Mouse (Mus musculus) E14TG2a.4 (cell line): ENCODE results near the gene Dhx37.

Experiments used
- H3K27me3 ChIP-seq: 2 replicates; pipeline ENCODE4 v1.6.1; 2014; ENCODE audit warnings: low read length, control low read depth; ENCODE audit not compliant: insufficient read depth
- H3K36me3 ChIP-seq: 2 replicates; pipeline ENCODE4 v1.6.1; 2014; ENCODE audit warnings: low read length, control low read depth; ENCODE audit not compliant: insufficient read depth
- H3K4me1 ChIP-seq: replicated peaks from 2 replicates; pipeline ENCODE4 v1.6.1; 2014; ENCODE audit warnings: low read depth, low read length, control low read depth
- H3K4me3 ChIP-seq: replicated peaks from 2 replicates; pipeline ENCODE4 v1.5.1; 2014; ENCODE audit warnings: mild to moderate bottlenecking, low read length
- H3K9me3 ChIP-seq: 2 replicates; pipeline ENCODE4 v1.6.1; 2014; ENCODE audit warnings: low read length, control low read depth
- CTCF ChIP-seq: conservative IDR thresholded peaks from 2 replicates; pipeline ENCODE4 v1.5.1; 2014; ENCODE audit warnings: low read length
- NANOG ChIP-seq: IDR thresholded peaks from 2 replicates; pipeline ENCODE4 v1.6.1; 2014; ENCODE audit warnings: borderline replicate concordance, low read length, mixed read lengths
- POU5F1 ChIP-seq: IDR thresholded peaks from 2 replicates; pipeline ENCODE4 v1.6.1; 2014; ENCODE audit warnings: low read length, borderline replicate concordance

Dhx37 gene

GRCm38 (mm10) chr5:125409348-125410090, 24.4 kb downstream of the Dhx37 start:
- Histone ChIP-seq H3K4me3 (peak overlapping the region; percentile 77), H3K27me3 (no peaks in the 10 kb centered on the region), H3K9me3 (no peaks in the 10 kb centered on the region), H3K4me1 (peaks cover 54% of the 10 kb centered on the region), H3K36me3 (peaks cover 19% of the 10 kb centered on the region)
- TF ChIP-seq CTCF (no peak), POU5F1 (no peak), NANOG (no peak)

DNA sequence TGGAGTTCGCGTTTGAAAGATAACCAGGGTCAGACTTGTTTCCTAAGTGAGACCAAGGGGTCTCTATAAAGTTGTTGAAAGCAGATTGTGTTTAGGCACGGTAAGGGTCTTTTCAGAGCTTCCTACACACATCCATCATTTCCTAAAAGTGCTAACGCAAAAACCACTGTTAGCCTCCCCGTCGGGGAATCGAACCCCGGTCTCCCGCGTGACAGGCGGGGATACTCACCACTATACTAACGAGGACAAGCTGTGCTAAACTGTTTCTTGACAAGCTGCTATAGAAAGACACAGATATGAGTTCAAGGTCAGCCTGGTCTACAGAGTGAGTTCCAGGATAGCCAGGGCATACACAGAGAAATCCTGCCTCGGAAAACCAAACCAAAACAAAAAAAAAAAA, 25.1 kb downstream of the Dhx37 start:
- Histone ChIP-seq H3K4me3 (peak overlapping the region; percentile 77), H3K36me3 (peaks cover 13% of the 10 kb centered on the region), H3K4me1 (peaks cover 58% of the 10 kb centered on the region), H3K27me3 (no peaks in the 10 kb centered on the region), H3K9me3 (no peaks in the 10 kb centered on the region)
- TF ChIP-seq CTCF (no peak), NANOG (no peak), POU5F1 (no peak)

DNA sequence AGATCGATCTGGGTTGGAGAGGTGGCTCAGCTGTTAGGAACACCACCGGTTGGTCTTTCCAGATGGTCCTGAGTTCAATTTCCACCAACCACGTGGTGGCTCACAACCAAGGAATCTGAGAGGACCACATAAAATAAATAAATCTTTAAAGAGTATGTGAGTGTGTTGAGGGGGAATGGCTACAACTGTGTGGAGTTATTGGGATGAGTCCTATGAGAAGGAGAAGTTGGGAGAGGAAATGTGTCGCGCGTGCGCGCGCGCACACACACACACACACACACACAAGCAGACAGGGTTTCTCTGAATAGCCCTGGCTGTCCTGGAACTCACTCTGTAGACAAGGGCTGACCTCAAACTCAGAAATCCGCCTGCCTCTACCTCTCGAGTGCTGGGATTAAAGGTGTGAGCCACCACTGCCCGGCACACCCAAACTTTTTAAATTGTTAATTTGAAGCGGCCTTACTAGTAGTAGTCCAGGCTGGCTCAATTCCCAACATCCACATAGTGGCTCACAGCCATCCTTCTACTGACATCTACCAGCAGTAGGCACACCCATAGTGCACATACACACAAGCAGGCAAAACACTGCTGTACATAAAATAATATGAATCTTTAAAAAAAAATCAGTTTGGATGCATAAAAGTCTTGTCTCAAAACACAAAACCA, 25.9 kb downstream of the Dhx37 start:
- Histone ChIP-seq H3K4me1 (peaks cover 66% of the 10 kb centered on the region), H3K36me3 (peaks cover 5% of the 10 kb centered on the region), H3K4me3 (peak overlapping the region; percentile 77), H3K27me3 (no peaks in the 10 kb centered on the region), H3K9me3 (no peaks in the 10 kb centered on the region)
- TF ChIP-seq POU5F1: no peak

- H3K27me3 ChIP-seq: no peaks in the 10 kb centered on the region
- H3K9me3 ChIP-seq: no peaks in the 10 kb centered on the region
- TF ChIP-seq CTCF (no peak), POU5F1 (no peak), NANOG (no peak)
- H3K4me3 ChIP-seq: peak overlapping the region; percentile 86
- H3K36me3 ChIP-seq: no peaks in the 10 kb centered on the region
- H3K4me1 ChIP-seq: peaks cover 74% of the 10 kb centered on the region
These were observed 26.7 kb downstream of the Dhx37 start for GRCm38 (mm10) chr5:125407020-125407830.

DNA sequence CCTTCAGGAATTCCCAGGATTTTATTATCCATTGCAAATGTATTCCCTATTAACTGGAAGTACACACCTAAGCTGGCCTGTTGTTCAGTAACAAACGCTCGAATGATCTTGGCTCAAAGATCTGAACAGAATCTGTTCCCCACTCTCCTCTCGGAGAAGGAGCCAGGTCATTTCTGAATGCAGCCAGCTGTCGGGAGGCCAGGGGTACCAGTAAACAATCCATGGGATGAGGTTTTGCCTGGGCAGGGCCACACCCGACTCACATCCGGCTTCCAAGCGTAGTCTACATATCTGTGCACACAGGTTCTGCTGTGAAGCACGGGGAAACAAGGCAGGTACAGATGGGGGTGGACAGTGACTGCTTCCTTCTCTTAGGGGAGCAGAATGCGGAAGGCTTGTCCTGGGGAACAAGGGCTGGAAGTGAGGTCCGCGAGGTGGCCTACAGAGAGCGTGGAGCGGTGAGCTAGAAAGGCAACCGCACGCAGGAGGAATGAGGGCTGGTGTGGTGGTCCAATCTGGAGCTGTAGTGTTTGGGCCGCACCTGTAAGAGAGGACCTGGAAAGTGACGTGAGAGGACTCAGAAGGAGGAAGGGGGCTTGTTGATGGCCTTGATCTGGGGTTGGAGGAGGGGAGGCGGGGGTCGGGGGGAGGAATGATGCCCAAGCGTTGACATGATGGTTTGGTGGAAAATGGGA, 27.5 kb downstream of the Dhx37 start:
- Histone ChIP-seq H3K27me3 (no peaks in the 10 kb centered on the region), H3K9me3 (no peaks in the 10 kb centered on the region), H3K4me3 (peak overlapping the region; percentile 86), H3K36me3 (no peaks in the 10 kb centered on the region), H3K4me1 (peaks cover 73% of the 10 kb centered on the region)
- no peak for TF ChIP-seq POU5F1
- TF ChIP-seq NANOG: no peak
- TF ChIP-seq CTCF: no peak

- peak overlapping the region; percentile 86 for H3K4me3 ChIP-seq
- TF ChIP-seq NANOG (no peak), POU5F1 (no peak), CTCF (no peak)
- H3K36me3 ChIP-seq: no peaks in the 10 kb centered on the region
- H3K9me3 ChIP-seq: no peaks in the 10 kb centered on the region
- H3K4me1 ChIP-seq: peaks cover 78% of the 10 kb centered on the region
- H3K27me3 ChIP-seq: no peaks in the 10 kb centered on the region
These were observed 28.2 kb downstream of the Dhx37 start for GRCm38 (mm10) chr5:125405546-125406248.

GRCm38 (mm10) chr5:125404903-125405545, 28.9 kb downstream of the Dhx37 start:
- Histone ChIP-seq H3K36me3 (no peaks in the 10 kb centered on the region), H3K9me3 (no peaks in the 10 kb centered on the region), H3K4me3 (peak overlapping the region; percentile 86)

More at GRCm38 (mm10) chr5:125404903-125405545, 28.9 kb downstream of the Dhx37 start:
- peaks cover 73% of the 10 kb centered on the region for H3K4me1 ChIP-seq
- H3K27me3 ChIP-seq: no peaks in the 10 kb centered on the region
- TF ChIP-seq POU5F1: no peak
- no peak for TF ChIP-seq NANOG
- no peak for TF ChIP-seq CTCF
